Mouse (Mus musculus): ENCODE measurements around the gene Mmp14. TPM values are rescaled to one million over a fixed set of nuclear protein-coding genes. Genes with fewer than 3 reads are reported as not detected.
A peak's percentile ranks its signal among the peaks of the same experiment; 100 is the strongest.

The Mmp14 gene
- total and polyA plus RNA-seq, 3 experiments = 11.2 to 26.5 (median 16.5) TPM

DNA sequence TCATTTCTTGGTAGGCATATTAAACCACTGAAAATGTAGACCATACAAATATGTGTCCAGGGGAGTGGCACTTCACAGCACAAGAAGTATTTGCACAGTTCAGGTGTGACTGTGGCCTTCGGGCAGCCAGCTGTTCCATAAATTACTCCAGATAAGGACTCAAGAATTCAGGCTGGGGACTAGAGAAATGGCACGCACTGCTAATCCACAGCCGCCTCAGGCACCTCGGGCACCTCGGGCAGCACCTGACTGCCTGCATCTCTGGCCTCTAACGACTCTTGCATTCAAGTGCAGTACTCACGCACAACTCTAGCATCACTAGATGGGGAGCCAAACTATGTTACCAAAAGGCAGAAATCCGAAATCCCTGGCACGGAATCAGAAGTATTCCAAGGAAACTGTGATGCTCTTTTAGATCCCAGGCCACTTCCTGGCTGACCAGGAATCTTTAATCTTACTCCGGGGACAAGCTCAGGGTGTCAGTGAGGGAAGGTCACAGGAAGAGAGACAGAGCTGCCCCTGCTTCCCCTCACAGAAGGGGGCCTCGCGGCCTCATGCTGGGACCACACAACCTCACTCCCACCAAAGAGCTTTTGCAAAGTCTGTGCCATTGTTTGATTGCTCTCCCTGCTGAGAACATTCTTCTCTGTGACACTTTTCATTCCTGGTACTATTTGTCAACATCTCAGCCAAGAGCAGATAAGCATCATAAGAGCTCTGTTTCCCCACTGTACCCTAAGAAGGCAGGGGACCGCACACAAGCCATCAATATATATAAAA lies 16.0 kb upstream of the Mmp14 start:
- WGBS = 44% methylated on average over 13 of the region's 13 CpGs
- intact Hi-C loops (cut with DNase I) = no loop called here
- no peak overlapping the region for H3K27ac ChIP-seq

DNA sequence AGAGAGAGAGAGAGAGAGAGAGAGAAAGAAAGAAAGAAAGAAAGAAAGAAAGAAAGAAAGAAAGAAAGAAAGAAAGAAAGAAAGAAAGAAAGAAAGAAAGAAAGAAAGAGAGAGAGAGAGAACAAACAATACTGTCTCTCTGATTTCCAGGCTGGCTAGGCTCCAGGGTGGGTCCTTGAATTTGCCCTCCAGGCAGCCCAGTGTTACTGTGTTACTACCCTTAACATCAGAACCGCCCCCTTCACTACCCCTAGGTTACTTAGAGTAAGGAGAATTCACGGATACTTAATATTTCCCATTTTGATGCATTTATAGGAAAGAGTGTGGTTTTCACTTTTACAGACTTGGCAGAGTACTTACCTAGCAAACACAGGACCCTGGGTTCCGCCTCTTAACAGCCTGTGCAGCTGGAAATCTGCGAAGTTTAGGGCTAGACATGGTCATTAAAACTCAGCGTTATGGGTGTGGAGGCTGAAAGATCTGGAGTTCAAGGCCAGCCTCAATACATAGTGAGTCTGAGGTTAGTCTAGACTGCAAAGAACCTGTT lies 15.1 kb upstream of the Mmp14 start:
- no peak overlapping the region for H3K27ac ChIP-seq
- intact Hi-C loops (cut with DNase I) = no loop called here
- TF ChIP-seq POLR2A (IDR thresholded peaks at IDR 0.05; ENCODE audit: insufficient read depth, low read depth, low read length) (no peak), EP300 (IDR thresholded peaks at IDR 0.05; ENCODE audit: insufficient read depth, low read depth, low read length) (no peak), CTCF (IDR thresholded peaks at IDR 0.05) (no peak)
- H3K9ac ChIP-seq (ENCODE audit: low read depth, low read length) = no peak overlapping the region
- no peaks in the 10 kb centered on the region for H3K36me3 ChIP-seq (ENCODE audit: control insufficient read depth, insufficient read depth, low read length)
- DNase-seq = no peak
- 0 out of 2 replicates have a peak, but pooled peaks cover 1% of the 10 kb centered on the region for H3K4me1 ChIP-seq (ENCODE audit: control insufficient read depth, insufficient read depth, low read length)
- no peak overlapping the region for H3K4me3 ChIP-seq
- no peaks in the 10 kb centered on the region for H3K27me3 ChIP-seq (ENCODE audit: control insufficient read depth, insufficient read depth, low read length)
- 86% methylated on average over 5 of the region's 5 CpGs for WGBS
- no peaks in the 10 kb centered on the region for H3K79me2 ChIP-seq (replicated peaks; ENCODE audit: control insufficient read depth, insufficient read depth, low read length)

More for the DNA sequence above, 16.0 kb upstream of the Mmp14 start:
- DNase-seq = no peak
- Histone ChIP-seq H3K79me2 (replicated peaks; ENCODE audit: control insufficient read depth, insufficient read depth, low read length) (no peaks in the 10 kb centered on the region), H3K27me3 (ENCODE audit: control insufficient read depth, insufficient read depth, low read length) (no peaks in the 10 kb centered on the region), H3K4me3 (no peak overlapping the region), H3K36me3 (ENCODE audit: control insufficient read depth, insufficient read depth, low read length) (no peaks in the 10 kb centered on the region), H3K9ac (ENCODE audit: low read depth, low read length) (no peak overlapping the region), H3K4me1 (ENCODE audit: control insufficient read depth, insufficient read depth, low read length) (peaks cover 1% of the 10 kb centered on the region; the same call in 1 of the 2 replicates)
- no peak for TF ChIP-seq EP300 (IDR thresholded peaks at IDR 0.05; ENCODE audit: insufficient read depth, low read depth, low read length)
- TF ChIP-seq CTCF (IDR thresholded peaks at IDR 0.05) = no peak

DNA sequence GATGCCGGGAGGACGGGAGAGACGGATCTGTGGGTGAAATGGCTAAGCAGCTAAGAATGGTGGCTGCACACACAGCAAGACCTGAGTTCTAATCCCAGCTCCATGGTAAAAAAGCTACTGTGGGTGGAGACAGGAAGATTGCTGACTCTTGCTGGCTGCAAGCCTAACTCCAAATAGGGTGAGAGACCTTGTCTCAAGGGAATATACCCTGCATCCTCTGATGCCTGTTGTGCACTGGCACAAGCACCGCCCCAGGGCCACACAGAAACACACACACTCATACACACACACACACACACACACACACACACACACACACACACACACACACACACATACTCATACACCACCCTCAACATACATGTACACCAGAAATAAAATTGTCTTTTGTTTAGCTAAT lies 14.6 kb upstream of the Mmp14 start:
- Histone ChIP-seq H3K27ac (no peak overlapping the region), H3K9ac (ENCODE audit: low read depth, low read length) (no peak overlapping the region), H3K36me3 (ENCODE audit: control insufficient read depth, insufficient read depth, low read length) (no peaks in the 10 kb centered on the region), H3K4me3 (no peak overlapping the region), H3K27me3 (ENCODE audit: control insufficient read depth, insufficient read depth, low read length) (no peaks in the 10 kb centered on the region), H3K79me2 (replicated peaks; ENCODE audit: control insufficient read depth, insufficient read depth, low read length) (no peaks in the 10 kb centered on the region), H3K4me1 (ENCODE audit: control insufficient read depth, insufficient read depth, low read length) (0 out of 2 replicates have a peak, but pooled peaks cover 1% of the 10 kb centered on the region)
- TF ChIP-seq CTCF (IDR thresholded peaks at IDR 0.05) = no peak
- no peak for TF ChIP-seq POLR2A (IDR thresholded peaks at IDR 0.05; ENCODE audit: insufficient read depth, low read depth, low read length)
- TF ChIP-seq EP300 (IDR thresholded peaks at IDR 0.05; ENCODE audit: insufficient read depth, low read depth, low read length) = no peak
- intact Hi-C loops (cut with DNase I) = no loop called here
- no peak for DNase-seq
- WGBS = 81% methylated on average over 4 of the region's 4 CpGs

DNA sequence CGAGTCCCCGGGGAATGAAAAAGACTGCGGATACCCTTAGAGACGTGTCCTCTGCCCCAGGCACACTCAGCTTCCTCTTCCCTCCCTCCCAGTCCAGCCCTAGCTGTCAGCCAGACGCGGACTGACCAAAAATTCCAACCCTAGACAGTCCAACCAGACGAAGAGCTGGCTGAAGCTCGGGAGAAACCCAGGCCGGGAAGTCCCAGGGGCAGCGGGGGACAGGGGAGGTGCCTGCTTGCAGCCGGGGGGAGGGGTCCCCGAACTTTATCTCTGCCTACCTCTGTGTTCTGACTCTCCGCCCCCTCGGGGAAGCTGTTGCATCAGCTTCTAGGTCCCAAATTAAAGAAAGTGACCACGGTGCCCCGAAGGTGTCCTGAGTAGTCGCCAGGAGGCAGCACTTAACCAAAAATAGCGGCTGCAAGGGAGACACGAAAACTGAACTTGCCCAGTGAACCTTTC lies 13.8 kb upstream of the Mmp14 start, which contains the start of gene Slc7a7:
Gene Slc7a7, minus strand, starts transcription at position 158 of the 459 bp plus-strand sequence.
- WGBS = 11% methylated on average over 19 of the region's 19 CpGs
- Histone ChIP-seq H3K27me3 (ENCODE audit: control insufficient read depth, insufficient read depth, low read length) (no peaks in the 10 kb centered on the region), H3K4me3 (no peak within 1 kb of the TSS), H3K79me2 (replicated peaks; ENCODE audit: control insufficient read depth, insufficient read depth, low read length) (no peaks in the 10 kb centered on the region), H3K27ac (peak within 1 kb of the TSS; percentile 12), H3K4me1 (ENCODE audit: control insufficient read depth, insufficient read depth, low read length) (0 out of 2 replicates have a peak, but pooled peaks cover 1% of the 10 kb centered on the region), H3K36me3 (ENCODE audit: control insufficient read depth, insufficient read depth, low read length) (no peaks in the 10 kb centered on the region), H3K9ac (ENCODE audit: low read depth, low read length) (no peak within 1 kb of the TSS)
- DNase-seq = peak; percentile 36 to 40
- intact Hi-C loops (cut with DNase I) = loop anchor here (2.0 kb wide), 1 partner anchor 31 kb away; no protein-coding TSS in a partner anchor
- TF ChIP-seq CTCF (IDR thresholded peaks at IDR 0.05) (peak; percentile 63), POLR2A (IDR thresholded peaks at IDR 0.05; ENCODE audit: insufficient read depth, low read depth, low read length) (no peak)

DNA sequence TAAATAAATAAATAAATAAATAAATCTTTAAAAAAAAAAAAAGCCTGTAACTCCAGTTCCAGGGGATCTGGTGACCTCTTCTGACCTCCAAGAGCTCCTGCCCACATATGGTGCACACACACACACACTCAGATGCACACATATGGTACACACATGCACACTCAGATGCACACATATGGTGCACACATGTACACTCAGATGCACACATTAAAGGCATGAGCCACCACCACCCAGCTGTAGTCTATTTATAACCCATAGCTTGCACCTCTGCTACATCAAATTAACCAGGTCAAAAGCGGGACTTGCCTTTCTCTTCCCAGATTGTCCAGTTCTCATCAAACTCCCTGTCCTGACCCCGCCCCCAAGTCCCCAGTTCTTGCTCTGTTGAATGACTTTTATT lies 10.4 kb upstream of the Mmp14 start:
- no peak overlapping the region for H3K9ac ChIP-seq (ENCODE audit: low read depth, low read length)
- H3K4me3 ChIP-seq = no peak overlapping the region
- H3K79me2 ChIP-seq (replicated peaks; ENCODE audit: control insufficient read depth, insufficient read depth, low read length) = no peaks in the 10 kb centered on the region
- no peak for DNase-seq
- TF ChIP-seq POLR2A (IDR thresholded peaks at IDR 0.05; ENCODE audit: insufficient read depth, low read depth, low read length) = no peak
- no peak overlapping the region for H3K27ac ChIP-seq
- WGBS = 76% methylated on average over 2 of the region's 2 CpGs
- intact Hi-C loops (cut with DNase I) = no loop called here
- H3K27me3 ChIP-seq (ENCODE audit: control insufficient read depth, insufficient read depth, low read length) = no peaks in the 10 kb centered on the region
- no peaks in the 10 kb centered on the region for H3K4me1 ChIP-seq (ENCODE audit: control insufficient read depth, insufficient read depth, low read length)
- H3K36me3 ChIP-seq (ENCODE audit: control insufficient read depth, insufficient read depth, low read length) = no peaks in the 10 kb centered on the region

DNA sequence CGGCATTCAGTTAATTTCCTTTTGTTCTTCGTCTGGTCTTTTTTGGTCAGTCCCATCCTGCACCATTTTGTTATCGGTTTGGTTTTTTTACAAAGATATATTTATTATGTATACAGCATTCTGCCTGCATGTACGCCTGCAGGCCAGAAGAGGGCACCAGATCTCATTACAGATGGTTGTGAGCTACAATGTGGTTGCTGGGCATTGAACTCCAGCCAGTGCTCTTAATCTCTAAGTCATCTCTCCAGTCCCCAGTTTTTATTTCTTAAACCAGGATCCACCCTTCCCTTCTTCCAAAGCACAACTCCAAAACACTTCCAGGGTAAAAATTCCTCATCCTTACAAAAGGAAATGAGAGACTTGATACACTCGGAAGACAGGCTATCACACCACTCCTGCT lies 8.0 kb upstream of the Mmp14 start:
- peak in 1 of 2 experiments; percentile 21 for DNase-seq
- H3K27ac ChIP-seq = no peak overlapping the region
- TF ChIP-seq CTCF (IDR thresholded peaks at IDR 0.05) (peak; percentile 85), EP300 (IDR thresholded peaks at IDR 0.05; ENCODE audit: insufficient read depth, low read depth, low read length) (no peak), POLR2A (IDR thresholded peaks at IDR 0.05; ENCODE audit: insufficient read depth, low read depth, low read length) (no peak)
- WGBS = 66% methylated on average over 5 of the region's 5 CpGs
- H3K4me1 ChIP-seq (ENCODE audit: control insufficient read depth, insufficient read depth, low read length) = peaks cover 1% of the 10 kb centered on the region; the same call in 1 of the 2 replicates
- H3K4me3 ChIP-seq = no peak overlapping the region
- H3K79me2 ChIP-seq (replicated peaks; ENCODE audit: control insufficient read depth, insufficient read depth, low read length) = no peaks in the 10 kb centered on the region
- intact Hi-C loops (cut with DNase I) = no loop called here
- H3K9ac ChIP-seq (ENCODE audit: low read depth, low read length) = no peak overlapping the region
- no peaks in the 10 kb centered on the region for H3K36me3 ChIP-seq (ENCODE audit: control insufficient read depth, insufficient read depth, low read length)
- no peaks in the 10 kb centered on the region for H3K27me3 ChIP-seq (ENCODE audit: control insufficient read depth, insufficient read depth, low read length)

Measured in heart, adult 2 months (tissue).